Mouse (Mus musculus) common myeloid progenitor, adult 5-6 weeks (primary cell): Measurements from ENCODE around the gene Kcnd1. TPM values are rescaled to one million over a fixed set of nuclear protein-coding genes. Genes with fewer than 3 reads are reported as not detected.
"Not testable (repeated sequence)": the region's sequence is repeated elsewhere in the genome, so short reads cannot be mapped to it uniquely, and the experiment has no call there.

ENCODE experiments used
- ATAC-seq: replicated peaks from 2 replicates; pipeline ENCODE4 v1.8.0; 2016; ENCODE audit warnings: low read depth, mild to moderate bottlenecking, moderate TSS enrichment, inconsistent platforms; ENCODE audit not compliant: poor library complexity, severe bottlenecking
- total RNA-seq: library from RNA; stranded (forward); fragments of 200-1000, 187-1606 nt; gene quantifications from 2 replicates; pipeline ENCODE4 v1.2.3, GENCODE M21; 2017

Gene Kcnd1
- total RNA-seq = 0.91 TPM in 1 of 2 replicates, not detected in the other

DNA sequence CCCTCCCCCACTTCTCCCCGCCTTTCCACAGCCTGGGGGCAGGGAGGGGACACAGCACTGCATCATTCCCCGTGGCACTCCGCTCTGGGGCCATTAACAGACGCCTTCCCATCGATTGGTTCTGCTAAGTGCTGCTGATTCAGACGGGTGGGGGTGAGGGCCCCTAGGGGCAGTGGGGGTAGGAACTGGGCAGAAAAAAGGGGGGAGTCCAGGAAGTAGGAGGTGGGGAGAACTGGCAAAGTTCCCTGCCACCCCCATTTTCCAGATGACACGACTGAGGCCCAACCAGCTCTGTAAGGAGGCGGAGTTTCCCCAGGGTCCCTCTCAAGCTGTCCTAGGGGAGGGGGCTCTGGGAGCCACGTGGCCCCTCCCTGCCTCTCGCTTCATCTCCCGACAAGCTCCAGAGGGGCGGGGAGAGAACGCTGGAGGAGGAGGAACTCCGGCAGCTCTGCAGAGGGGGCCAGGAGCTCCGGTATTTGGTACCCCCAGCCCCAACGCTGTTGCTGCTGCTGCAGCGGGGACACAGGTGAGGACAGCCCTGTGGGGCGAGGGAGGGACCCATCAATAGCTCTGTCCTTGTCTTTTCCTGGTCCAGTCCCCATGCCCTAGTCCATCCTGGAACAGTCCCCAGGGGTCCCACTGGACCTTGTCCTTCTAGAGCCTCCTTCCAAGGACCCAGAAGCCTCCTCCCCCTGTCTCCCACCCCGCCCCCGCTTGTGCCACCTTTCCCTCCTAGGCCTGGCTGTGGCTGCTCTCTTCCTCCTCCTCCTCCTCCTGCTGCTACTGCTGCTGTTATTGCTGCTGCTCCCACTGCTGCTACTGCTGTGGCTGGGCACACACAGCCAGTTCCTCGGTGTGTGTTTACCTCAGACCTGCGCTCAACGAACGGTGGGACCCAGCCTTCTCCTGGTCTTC lies at the start of gene Kcnd1:
Gene Kcnd1, plus strand, starts transcription at position 425 of the 915 bp plus-strand sequence.
- 0 out of 2 replicates have a peak, but pooled peaks have one; percentile 29 for ATAC-seq

DNA sequence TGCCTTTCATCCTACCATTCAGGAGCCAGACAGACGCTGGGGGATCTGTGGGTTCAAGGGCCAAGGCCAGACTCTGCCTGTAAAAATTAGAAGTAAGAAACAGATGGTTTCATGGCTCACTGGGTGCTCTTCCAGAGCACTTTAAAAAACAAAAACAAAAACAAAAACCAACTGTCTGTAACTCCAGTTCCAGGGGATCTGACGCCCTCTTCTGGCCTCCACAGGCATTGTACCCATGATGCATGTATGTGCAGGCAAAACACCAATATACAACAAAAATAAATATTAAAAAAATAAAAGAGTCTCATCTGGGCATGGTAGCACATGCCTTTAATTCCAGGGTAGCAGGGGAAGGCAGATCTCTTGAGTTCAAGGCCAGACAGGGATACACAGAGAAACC lies 49.3 kb upstream of the Kcnd1 start:
- no peak for ATAC-seq

DNA sequence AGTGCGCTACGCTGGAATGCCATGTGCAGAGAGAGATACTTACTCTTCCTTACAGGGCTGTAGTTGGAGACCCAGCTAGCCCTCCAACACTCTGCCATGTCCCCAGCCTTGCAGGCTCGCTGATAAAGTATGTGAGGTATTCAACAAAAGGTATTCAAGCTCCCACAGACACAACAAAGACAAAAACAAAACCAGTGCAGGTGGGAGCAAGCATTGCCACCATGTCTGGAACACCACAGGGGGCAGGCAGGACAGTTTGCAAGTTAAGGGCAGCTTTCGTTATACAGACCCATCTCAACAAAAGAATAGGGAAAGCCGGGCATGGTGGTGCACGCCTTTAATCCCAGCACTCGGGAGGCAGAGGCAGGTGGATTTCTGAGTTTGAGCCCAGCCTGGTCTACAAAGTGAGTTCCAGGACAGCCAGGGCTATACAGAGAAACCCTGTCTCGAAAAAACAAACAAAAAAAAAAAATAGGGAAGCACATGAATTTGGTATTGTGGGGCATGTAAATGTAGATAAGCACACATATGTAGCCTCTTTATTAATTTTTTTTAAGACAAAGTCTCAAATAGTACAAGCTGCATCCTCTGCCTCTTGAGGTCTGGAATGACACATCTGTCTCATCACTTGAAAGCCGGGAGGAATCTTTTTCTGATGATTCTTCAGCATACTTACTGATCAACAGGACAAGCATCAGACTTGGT lies 46.4 kb upstream of the Kcnd1 start:
- ATAC-seq = no peak

DNA sequence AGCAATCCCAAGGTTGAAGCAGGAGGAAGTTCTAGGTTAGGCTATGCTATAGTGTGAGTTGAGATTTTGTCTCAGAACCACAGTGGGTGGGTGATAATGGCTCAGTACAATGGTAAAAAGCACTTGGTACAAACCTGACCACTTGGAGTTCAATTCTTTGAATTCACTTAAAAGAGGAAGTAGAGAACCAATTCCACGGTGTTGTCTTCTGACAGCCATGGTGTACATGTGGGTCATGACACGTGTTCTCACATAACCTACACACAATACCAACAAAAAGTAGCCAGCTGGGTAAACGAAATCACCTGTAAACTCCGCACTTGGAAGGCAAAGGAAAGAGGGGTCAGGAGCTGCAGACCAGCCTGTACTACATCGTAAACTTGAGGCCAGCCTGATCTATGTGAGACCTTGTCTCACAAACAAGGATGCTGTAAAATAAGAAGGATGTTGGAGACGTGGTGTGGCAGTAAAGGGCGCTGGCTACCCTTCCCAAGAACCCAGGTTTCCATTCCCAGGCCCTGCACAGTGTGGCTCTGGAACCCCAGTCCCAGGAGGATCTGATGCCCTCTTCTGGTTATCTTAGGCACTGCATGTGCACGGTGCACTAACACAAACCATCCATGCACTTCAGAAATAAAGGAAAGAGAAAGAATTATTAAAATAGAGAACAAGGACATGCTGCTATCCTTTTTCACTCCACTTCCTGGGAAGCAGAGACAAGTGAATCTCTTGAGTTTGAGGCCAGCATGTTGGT lies 45.6 kb upstream of the Kcnd1 start:
- ATAC-seq = peak; percentile 63

DNA sequence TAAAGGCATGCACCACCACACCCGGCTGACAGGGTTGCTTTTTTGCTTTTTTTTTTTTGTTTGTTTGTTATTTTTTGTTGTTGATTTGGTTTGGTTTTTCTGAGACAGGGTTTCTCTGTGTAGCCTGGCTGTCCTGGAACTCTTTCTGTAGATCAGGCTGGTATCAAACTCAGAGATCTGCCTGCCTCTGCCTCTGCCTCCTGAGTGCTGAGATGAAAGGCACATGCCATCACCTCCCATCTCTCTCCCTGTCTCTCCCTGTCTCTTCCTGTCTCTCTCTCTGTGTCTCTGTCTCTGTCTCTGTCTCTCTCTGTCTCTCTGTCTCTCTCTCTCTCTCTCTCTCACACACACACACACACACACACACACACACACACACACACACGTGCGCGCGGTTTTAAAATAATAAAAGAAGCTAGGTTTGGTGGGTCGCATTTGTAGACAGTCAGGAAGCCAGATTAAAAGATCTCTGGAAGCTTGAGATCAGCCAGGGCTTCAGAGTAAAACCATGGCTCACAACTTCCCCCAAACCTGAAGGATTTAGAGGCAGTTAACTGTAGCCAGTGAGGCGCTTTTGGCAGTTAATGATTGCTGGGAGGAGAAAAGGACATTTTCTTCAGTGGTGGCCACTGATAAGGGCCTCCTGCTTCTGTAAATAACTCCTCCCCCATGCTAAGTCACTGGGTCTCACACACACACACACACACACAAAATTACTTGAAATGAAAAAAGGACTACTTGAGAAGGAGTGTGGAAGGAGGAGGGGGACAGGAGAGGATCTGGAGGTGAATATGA lies 43.4 kb upstream of the Kcnd1 start:
- peak; percentile 79 for ATAC-seq

DNA sequence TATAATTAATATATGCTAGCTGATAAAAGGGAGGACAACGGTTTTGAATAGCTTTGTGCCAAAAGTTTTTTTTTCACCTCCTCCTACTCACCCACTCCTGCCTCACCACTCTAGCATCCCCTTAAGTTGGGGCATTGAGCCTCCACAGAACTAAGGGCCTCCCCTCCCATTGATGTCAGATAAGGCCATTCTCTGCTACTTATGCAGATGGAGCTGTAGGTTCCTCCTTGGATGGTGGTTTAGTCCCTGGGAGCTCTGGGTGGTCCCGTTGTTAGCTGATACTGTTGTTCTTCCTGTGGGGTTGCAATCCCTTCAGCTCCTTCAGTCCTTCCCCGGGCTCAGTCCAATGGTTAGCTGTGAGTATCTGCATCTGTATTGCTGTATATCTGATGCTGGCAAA lies 42.8 kb upstream of the Kcnd1 start:
- ATAC-seq = 0 out of 2 replicates have a peak, but pooled peaks have one; percentile 6

DNA sequence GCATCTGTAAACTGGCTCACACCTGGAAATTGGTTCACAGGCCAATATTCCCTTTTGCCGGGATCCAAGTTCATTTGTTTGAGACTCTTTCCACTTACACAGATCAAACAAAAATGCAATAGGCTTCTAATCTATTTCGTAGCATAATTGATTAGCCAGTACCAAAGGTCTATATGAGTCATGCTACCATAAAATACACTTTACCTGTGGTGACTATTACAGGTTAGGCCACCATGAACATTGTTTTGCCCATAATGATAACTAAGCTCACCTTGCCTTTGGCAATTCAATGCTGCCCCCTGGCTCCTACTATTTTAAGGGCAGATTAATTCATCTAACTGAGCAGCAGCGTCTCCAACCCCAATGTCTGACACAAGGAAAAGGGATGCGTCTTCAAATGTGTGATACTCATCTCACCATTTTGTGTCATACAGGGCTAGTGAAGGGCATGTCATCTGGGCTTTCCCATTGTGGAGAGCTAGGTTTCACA lies 39.4 kb upstream of the Kcnd1 start:
- no peak for ATAC-seq

DNA sequence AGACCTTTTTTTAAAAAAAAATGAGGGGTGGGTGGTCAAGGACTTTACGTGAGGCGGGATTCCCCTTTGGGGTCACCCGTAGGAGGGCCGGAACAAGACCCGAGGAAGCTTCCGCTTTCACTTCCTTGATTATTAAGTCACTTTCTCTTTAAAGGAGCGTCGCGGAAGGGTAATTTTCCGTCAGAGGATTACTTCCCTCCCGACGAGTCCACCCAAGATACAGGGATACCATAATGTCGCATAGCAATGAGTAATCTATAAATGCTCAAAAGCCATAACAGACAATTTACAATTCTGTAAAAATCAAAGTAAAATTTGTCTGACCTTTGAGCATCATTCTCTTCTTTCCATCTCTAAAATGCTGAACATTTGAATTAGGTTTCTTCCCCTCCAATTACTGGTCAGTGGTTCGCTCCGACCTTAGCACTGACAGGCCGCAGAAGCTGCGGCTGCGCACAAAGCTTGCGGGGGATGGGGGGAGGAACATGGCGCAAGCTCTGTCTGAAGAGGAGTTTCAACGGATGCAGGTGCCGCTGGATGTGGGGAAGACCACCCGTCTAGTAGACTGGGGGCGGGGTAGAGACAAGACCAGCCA lies 32.5 kb upstream of the Kcnd1 start, which contains the start of gene Gripap1:
Gene Gripap1, plus strand, starts transcription at position 224 of the 595 bp plus-strand sequence.
- peak; percentile 96 for ATAC-seq

DNA sequence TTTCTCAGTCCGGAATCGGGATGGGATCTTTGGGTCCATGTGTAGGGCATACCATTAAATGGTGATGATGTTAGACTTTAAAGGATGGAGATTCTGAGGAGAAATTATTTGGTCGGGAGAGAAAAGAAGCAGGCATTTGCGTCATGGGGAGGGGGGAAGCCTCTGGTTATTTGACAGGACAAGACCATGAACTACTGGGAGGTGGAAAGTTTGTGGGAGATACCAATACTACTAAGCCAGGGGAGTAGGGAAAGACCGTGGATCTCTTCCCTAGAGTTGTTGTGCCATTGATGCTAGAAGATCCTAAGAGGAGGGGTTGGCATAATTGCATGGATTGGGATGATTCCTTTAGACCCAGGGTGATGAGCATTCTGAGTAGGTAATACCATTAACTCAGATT lies 31.8 kb upstream of the Kcnd1 start:
- no peak for ATAC-seq

DNA sequence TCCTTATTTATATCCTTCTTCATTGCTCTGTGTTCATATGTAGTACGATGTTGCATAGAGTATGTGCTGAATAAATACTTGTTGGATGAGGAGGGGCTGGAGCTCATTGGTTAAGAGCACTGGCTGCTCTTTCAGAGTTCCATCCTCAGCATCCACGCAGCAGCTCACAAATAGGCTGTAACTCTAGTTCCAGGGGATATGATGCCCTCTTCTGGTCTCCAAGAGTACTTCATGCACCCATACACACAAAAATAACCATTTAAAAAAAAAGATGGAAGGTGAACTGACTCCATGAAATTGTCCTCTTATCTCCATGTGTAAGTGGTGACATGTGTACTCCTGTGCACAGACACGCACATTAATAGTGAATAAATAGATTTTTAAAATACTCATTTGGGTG lies 28.7 kb upstream of the Kcnd1 start:
- peak; percentile 64 for ATAC-seq

DNA sequence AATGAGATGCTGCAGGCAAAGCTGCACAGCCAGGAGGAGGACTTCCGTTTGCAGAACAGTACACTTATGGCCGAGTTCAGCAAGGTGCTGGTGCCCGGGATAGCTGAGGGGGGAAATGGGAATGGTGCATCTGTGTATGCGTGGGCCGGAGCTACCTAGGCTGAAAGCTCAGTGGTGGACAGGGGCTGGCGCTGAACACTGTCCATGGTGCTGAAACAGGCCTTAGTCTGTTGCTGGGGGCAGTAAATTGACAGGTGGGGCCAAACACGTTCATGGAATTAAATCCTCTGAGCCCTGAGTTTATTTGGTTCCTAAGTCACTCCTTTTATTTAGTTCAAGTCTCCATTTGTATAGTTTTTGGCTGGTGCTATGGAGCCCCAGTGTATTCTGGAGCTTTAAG lies 27.1 kb upstream of the Kcnd1 start:
- 0 out of 2 replicates have a peak, but pooled peaks have one; percentile 52 for ATAC-seq

DNA sequence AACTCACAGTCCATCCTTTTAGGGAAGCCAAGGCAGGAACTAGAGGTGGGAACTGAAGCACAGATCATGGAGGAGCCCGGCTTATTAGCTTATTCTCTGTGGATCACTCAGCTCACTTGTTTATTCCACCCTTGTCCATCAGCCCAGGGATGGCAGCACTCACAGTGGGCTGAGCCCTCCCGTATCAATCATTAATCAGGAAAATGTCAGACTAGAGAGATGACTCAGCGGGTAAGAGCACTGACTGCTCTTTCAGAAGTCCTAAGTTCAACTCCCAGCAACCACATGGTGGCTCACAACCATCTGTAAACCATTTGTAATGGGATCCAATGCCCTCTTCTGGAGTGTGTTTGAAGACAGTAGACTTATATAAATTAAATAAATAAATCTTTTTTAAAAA lies 24.8 kb upstream of the Kcnd1 start:
- no peak for ATAC-seq

DNA sequence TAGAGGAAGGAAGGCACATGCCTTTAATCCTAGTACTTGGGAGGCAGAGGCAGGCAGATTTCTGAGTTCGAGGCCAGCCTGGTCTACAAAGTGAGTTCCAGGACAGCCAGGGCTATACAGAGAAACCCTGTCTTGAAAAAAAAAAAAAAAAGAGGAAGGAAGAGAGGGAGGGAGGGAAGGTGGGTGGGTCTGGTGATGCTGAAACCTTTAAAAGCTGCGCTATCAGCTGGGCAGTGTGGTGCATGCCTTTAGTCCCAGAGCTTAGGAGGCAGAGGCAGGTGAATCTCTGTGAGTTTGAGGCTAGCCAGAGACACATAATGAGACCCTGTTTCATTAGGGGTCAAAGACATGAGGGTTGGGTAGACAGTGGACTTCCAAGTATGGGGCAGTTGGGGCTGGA lies 19.9 kb upstream of the Kcnd1 start:
- not testable (repeated sequence) for ATAC-seq

DNA sequence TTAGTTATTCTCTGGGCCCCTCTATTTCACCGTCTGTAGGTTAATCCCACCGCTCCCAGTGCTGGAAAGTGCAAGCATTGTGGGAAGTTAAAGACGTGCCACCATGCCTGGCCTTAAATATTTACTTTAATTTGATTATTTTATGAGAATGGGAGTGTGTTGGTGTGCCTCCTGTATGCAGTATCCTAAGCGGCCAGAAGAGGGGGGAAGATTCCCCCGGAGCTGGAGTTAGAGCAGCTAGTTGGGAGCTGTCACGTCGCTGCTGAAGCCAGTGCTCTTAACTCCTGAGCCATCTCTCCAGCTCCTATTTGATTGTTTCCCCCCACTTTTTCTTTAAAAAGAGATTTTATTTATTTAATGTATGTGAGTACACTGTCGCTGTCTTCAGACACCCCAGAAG lies 7.1 kb upstream of the Kcnd1 start:
- ATAC-seq = peak; percentile 63; the same call in 1 of the 2 replicates

DNA sequence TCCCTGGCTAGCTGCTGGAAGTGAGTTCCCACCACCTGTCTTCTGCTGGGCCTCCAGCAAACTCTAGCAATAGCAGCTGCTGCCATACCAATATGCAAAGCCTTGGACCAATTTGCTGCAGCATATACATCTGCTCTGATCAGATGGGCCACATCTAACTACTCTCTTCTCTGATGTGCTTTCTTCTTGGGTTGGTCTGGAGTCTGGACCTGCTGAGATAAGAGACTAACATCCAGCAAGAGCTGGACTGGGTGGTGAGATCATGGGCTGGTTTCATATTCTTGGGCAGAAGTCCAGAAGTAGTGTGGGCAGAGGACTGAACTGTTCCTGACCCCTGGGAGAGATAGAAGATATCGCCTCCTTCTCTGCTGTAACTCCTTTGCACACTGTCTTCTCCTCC lies 15.1 kb downstream of the Kcnd1 start:
- no peak for ATAC-seq

DNA sequence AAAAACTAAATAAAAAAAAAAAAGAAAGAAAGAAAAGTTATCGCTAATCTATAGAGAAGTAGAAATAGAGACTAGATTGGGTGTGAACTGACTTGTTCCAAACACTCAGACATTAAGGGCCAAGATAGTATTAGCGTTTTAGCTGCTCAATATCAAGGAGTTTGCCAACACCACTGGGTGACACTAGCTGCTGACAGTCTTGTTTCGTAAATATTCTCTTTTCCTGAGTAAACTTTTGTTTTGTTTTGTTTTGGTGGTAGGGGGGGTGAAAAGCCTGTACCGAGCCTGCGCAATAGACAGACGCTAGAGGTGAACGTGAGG lies 18.7 kb downstream of the Kcnd1 start:
- no peak for ATAC-seq

DNA sequence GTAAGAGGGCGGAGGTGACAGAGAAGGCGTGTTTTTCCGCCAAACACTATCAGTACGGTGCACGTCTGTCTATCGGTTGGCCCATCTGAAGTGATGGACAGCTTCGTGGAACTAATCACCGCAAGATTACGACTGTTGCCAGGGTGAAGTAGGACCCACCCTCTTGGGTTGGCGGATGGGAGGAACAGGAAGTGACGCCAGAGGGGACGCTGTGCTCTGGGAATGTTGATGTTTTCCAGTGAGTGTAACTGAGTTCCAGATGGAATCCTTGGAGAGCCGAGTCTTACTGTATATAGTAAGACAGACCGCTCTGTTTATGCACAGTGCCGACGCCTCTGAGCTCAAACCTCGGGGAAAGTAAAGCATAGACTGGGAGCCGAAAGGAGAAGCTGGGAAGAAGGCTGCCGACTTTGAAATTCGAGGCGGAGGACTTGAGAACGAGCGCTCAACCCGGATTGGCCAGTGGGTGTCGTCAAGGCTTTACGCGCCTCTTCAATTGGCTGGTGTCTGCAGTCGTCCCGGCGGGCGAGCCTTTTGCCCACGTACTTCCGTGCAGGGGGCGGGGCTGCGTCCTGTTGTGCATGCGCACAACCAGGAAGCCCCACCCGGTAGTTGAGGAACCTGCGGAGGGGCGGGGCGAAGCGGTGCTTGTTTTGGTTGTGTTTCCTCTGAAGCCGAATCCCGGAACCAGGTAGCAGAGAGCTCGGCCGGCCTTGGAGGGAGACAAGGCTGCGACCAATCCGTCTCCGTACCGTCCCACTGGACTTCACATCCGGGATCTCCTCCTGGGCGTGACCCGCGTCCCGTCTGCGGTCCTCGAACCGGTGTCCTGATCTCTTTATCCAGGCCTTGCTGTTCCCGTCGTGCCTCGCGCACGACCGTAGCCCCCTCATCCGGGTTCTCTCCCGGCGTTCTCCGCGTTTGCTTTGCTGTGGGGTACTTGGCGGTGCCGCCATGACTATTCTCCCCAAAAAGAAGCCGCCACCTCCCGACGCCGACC lies 19.4 kb downstream of the Kcnd1 start, which contains the start of gene Otud5:
Gene Otud5, plus strand, starts transcription at position 202 of the 1,000 bp plus-strand sequence.
- peak; percentile 87 for ATAC-seq

DNA sequence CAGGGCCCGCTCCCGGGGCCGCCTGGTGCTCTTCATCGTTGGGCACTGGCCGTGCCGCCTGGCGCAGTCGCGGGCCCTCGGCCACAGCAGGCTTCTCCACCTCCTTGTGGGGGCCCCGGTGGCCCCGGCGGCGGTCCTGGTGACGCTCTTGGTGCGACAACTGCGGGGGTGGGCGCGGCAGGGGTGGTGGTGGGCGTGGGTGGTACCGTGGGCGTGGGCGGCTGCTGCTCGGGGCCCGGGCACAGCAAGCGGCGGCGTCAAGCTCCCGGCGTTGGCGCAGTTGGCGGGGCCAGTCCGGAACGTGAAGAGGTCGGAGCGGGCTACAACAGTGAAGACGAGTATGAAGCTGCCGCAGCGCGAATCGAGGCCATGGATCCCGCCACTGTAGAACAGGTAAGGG lies 20.2 kb downstream of the Kcnd1 start:
- ATAC-seq = no peak
